Mouse (Mus musculus): Measurements from ENCODE around the gene Cabp7. TPM values are rescaled to one million over a fixed set of nuclear protein-coding genes. Genes with fewer than 3 reads are reported as not detected.

Gene Cabp7
- polyA plus RNA-seq, 1 experiment, result not detected

DNA sequence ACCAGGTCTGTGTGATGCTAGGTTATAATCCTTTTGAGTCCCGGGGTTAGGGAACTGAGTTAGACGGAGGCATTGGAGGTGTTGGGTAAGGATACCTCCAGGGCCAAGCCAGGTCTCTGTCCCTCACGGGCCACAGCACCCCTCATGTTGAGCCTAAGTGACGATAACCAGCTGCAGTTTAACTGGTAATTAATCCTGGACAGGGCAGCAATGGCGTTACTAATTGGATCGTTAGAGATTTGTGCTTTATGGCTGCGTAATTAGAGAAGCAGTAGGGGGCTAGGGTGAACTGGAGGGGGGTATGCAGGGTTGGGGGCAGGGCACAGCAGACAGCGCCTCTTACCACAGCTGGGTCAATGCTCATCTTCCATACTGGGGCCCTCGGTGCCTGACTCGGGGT, 6.3 kb upstream of the Cabp7 start:
- H3K4me1 ChIP-seq (ENCODE audit: control insufficient read depth, insufficient read depth, low read length), result no peaks in the 10 kb centered on the region

GRCm38 (mm10) chr11:4750263-4750662, 3.7 kb upstream of the Cabp7 start:
- Histone ChIP-seq H3K27me3 (replicated peaks; ENCODE audit: control insufficient read depth, insufficient read depth, low read length) (peaks cover 6% of the 10 kb centered on the region), H3K4me1 (ENCODE audit: control insufficient read depth, insufficient read depth, low read length) (no peaks in the 10 kb centered on the region), H3K4me3 (ENCODE audit: insufficient read depth, low read depth, low read length) (no peak overlapping the region), H3K27ac (ENCODE audit: insufficient read depth, low read depth, low read length) (no peak overlapping the region), H3K36me3 (ENCODE audit: control insufficient read depth, insufficient read depth, low read length) (no peaks in the 10 kb centered on the region)
- 5% methylated on average over 9 of the region's 9 CpGs for WGBS
- DNase-seq, result peak; percentile 68
- no peak for TF ChIP-seq CTCF (conservative IDR thresholded peaks at IDR 0.05; ENCODE audit: insufficient read depth, insufficient read length, low read depth, low read length)
- TF ChIP-seq POLR2A (IDR thresholded peaks at IDR 0.05; ENCODE audit: low read depth, low read length), result no peak

More for the DNA sequence above, 6.3 kb upstream of the Cabp7 start:
- TF ChIP-seq CTCF (conservative IDR thresholded peaks at IDR 0.05; ENCODE audit: insufficient read depth, insufficient read length, low read depth, low read length), result no peak
- TF ChIP-seq POLR2A (IDR thresholded peaks at IDR 0.05; ENCODE audit: low read depth, low read length), result no peak
- no peaks in the 10 kb centered on the region for H3K27me3 ChIP-seq (replicated peaks; ENCODE audit: control insufficient read depth, insufficient read depth, low read length)
- 17% methylated on average over 10 of the region's 10 CpGs for WGBS
- H3K4me3 ChIP-seq (ENCODE audit: insufficient read depth, low read depth, low read length), result no peak overlapping the region
- no peak overlapping the region for H3K27ac ChIP-seq (ENCODE audit: insufficient read depth, low read depth, low read length)
- no peak for DNase-seq
- no peaks in the 10 kb centered on the region for H3K36me3 ChIP-seq (ENCODE audit: control insufficient read depth, insufficient read depth, low read length)

DNA sequence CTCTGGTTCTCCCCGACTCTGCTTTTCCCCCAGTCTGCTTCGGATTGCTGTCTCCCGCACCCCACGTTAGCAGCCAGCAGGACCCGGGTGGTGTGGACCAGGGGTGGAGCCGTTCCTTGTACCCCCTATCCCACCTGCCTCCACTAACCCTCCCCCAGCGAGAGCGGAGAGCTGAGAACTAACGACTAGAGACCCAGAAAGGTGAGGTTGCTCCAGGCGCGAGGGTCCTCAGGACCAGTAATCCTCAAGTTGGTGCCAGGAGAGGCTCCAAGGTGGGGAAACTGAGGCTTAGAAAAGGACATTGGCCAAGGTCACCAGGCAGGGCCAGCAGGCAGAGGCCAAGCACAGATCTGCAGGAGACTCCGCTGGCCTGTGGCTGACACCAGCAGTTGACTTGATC, 707 bp upstream of the Cabp7 start:
- no peaks in the 10 kb centered on the region for H3K36me3 ChIP-seq (ENCODE audit: control insufficient read depth, insufficient read depth, low read length)
- 3% methylated on average over 12 of the region's 12 CpGs for WGBS
- H3K27me3 ChIP-seq (replicated peaks; ENCODE audit: control insufficient read depth, insufficient read depth, low read length), result peaks cover 6% of the 10 kb centered on the region
- TF ChIP-seq CTCF (conservative IDR thresholded peaks at IDR 0.05; ENCODE audit: insufficient read depth, insufficient read length, low read depth, low read length) (no peak), POLR2A (IDR thresholded peaks at IDR 0.05; ENCODE audit: low read depth, low read length) (no peak)
- no peak overlapping the region for H3K4me3 ChIP-seq (ENCODE audit: insufficient read depth, low read depth, low read length)
- no peak overlapping the region for H3K27ac ChIP-seq (ENCODE audit: insufficient read depth, low read depth, low read length)
- no peak for DNase-seq
- no peaks in the 10 kb centered on the region for H3K4me1 ChIP-seq (ENCODE audit: control insufficient read depth, insufficient read depth, low read length)

- DNase-seq, result no peak
- TF ChIP-seq CTCF (conservative IDR thresholded peaks at IDR 0.05; ENCODE audit: insufficient read depth, insufficient read length, low read depth, low read length) (no peak), POLR2A (IDR thresholded peaks at IDR 0.05; ENCODE audit: low read depth, low read length) (no peak)
- Histone ChIP-seq H3K27me3 (replicated peaks; ENCODE audit: control insufficient read depth, insufficient read depth, low read length) (peaks cover 6% of the 10 kb centered on the region), H3K4me1 (ENCODE audit: control insufficient read depth, insufficient read depth, low read length) (no peaks in the 10 kb centered on the region), H3K4me3 (ENCODE audit: insufficient read depth, low read depth, low read length) (no peak overlapping the region), H3K27ac (ENCODE audit: insufficient read depth, low read depth, low read length) (no peak overlapping the region), H3K36me3 (ENCODE audit: control insufficient read depth, insufficient read depth, low read length) (no peaks in the 10 kb centered on the region)
- WGBS, result 2% methylated on average over 39 of the region's 39 CpGs
Observed at GRCm38 (mm10) chr11:4745969-4746368, 609 bp downstream of the Cabp7 start.

DNA sequence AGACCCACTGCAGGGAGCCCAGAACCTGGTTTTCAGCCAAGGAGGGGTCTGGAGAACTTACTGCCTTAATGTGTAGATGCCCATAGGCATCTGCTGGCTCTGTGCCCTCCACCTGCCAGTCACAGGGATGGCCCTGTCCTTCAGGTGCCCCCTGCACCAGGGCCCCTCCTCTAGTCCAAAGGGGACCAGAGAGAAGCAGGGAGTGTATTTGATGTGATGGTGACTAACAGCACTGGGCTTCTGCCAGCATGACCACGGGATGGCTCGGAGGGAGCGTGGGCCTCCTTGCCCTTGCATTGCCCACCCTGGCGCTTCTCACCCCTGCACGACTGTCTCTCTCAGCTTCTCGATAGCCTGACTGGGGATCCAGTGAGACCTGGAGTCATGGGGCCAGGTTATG, 1.9 kb downstream of the Cabp7 start:
- Histone ChIP-seq H3K36me3 (ENCODE audit: control insufficient read depth, insufficient read depth, low read length) (no peaks in the 10 kb centered on the region), H3K4me3 (ENCODE audit: insufficient read depth, low read depth, low read length) (no peak overlapping the region), H3K27ac (ENCODE audit: insufficient read depth, low read depth, low read length) (no peak overlapping the region), H3K4me1 (ENCODE audit: control insufficient read depth, insufficient read depth, low read length) (no peaks in the 10 kb centered on the region), H3K27me3 (replicated peaks; ENCODE audit: control insufficient read depth, insufficient read depth, low read length) (peaks cover 6% of the 10 kb centered on the region)
- DNase-seq, result no peak
- TF ChIP-seq POLR2A (IDR thresholded peaks at IDR 0.05; ENCODE audit: low read depth, low read length) (no peak), CTCF (conservative IDR thresholded peaks at IDR 0.05; ENCODE audit: insufficient read depth, insufficient read length, low read depth, low read length) (no peak)
- 67% methylated on average over 6 of the region's 6 CpGs for WGBS

DNA sequence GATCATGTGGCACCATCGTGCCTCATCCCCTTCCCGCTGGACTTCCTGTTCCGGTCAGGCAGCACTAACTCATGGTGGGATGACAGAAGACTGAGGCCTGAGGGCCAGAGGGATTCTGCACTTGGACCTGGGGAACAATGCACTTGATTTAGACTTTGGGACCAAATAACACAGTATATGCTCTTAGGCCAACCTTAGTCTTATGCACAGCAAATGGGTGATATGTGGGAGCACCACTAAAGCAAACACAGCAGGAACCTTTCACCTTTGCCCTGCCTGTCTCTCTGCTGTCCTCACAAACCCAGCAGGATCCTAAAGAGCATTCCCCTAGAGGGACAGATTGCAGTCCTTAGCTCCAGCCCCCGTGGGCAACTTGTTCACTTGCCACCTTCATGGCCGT, 5.8 kb downstream of the Cabp7 start:
- Histone ChIP-seq H3K4me3 (ENCODE audit: insufficient read depth, low read depth, low read length) (no peak overlapping the region), H3K4me1 (ENCODE audit: control insufficient read depth, insufficient read depth, low read length) (no peaks in the 10 kb centered on the region), H3K27ac (ENCODE audit: insufficient read depth, low read depth, low read length) (no peak overlapping the region), H3K36me3 (ENCODE audit: control insufficient read depth, insufficient read depth, low read length) (no peaks in the 10 kb centered on the region), H3K27me3 (replicated peaks; ENCODE audit: control insufficient read depth, insufficient read depth, low read length) (0 out of 2 replicates have a peak, but pooled peaks cover under 1% of the 10 kb centered on the region)
- TF ChIP-seq POLR2A (IDR thresholded peaks at IDR 0.05; ENCODE audit: low read depth, low read length) (no peak), CTCF (conservative IDR thresholded peaks at IDR 0.05; ENCODE audit: insufficient read depth, insufficient read length, low read depth, low read length) (no peak)
- no peak for DNase-seq
- WGBS, result 36% methylated on average over 5 of the region's 5 CpGs

GRCm38 (mm10) chr11:4738719-4739118, 7.9 kb downstream of the Cabp7 start:
- TF ChIP-seq POLR2A (IDR thresholded peaks at IDR 0.05; ENCODE audit: low read depth, low read length) (no peak), CTCF (conservative IDR thresholded peaks at IDR 0.05; ENCODE audit: insufficient read depth, insufficient read length, low read depth, low read length) (no peak)
- 94% methylated on average over 16 of the region's 16 CpGs for WGBS
- DNase-seq, result no peak

GRCm38 (mm10) chr11:4737682-4738081, 8.9 kb downstream of the Cabp7 start:
- Histone ChIP-seq H3K27me3 (replicated peaks; ENCODE audit: control insufficient read depth, insufficient read depth, low read length) (no peaks in the 10 kb centered on the region), H3K4me3 (ENCODE audit: insufficient read depth, low read depth, low read length) (no peak overlapping the region), H3K4me1 (ENCODE audit: control insufficient read depth, insufficient read depth, low read length) (no peaks in the 10 kb centered on the region), H3K36me3 (ENCODE audit: control insufficient read depth, insufficient read depth, low read length) (no peaks in the 10 kb centered on the region), H3K27ac (ENCODE audit: insufficient read depth, low read depth, low read length) (no peak overlapping the region)
- no peak for DNase-seq
- TF ChIP-seq CTCF (conservative IDR thresholded peaks at IDR 0.05; ENCODE audit: insufficient read depth, insufficient read length, low read depth, low read length) (no peak), POLR2A (IDR thresholded peaks at IDR 0.05; ENCODE audit: low read depth, low read length) (no peak)
- 87% methylated on average over 10 of the region's 10 CpGs for WGBS

More at GRCm38 (mm10) chr11:4738719-4739118, 7.9 kb downstream of the Cabp7 start:
- no peak overlapping the region for H3K27ac ChIP-seq (ENCODE audit: insufficient read depth, low read depth, low read length)
- no peak overlapping the region for H3K4me3 ChIP-seq (ENCODE audit: insufficient read depth, low read depth, low read length)
- H3K27me3 ChIP-seq (replicated peaks; ENCODE audit: control insufficient read depth, insufficient read depth, low read length), result no peaks in the 10 kb centered on the region
- no peaks in the 10 kb centered on the region for H3K4me1 ChIP-seq (ENCODE audit: control insufficient read depth, insufficient read depth, low read length)
- no peaks in the 10 kb centered on the region for H3K36me3 ChIP-seq (ENCODE audit: control insufficient read depth, insufficient read depth, low read length)
